Mouse (Mus musculus): ENCODE data around the gene Cfap299. TPM values are rescaled to one million over a fixed set of nuclear protein-coding genes. Genes with fewer than 3 reads are reported as not detected.

Cfap299 gene
- polyA plus RNA-seq, 1 experiment from 2014 or later, result 0.35 TPM

DNA sequence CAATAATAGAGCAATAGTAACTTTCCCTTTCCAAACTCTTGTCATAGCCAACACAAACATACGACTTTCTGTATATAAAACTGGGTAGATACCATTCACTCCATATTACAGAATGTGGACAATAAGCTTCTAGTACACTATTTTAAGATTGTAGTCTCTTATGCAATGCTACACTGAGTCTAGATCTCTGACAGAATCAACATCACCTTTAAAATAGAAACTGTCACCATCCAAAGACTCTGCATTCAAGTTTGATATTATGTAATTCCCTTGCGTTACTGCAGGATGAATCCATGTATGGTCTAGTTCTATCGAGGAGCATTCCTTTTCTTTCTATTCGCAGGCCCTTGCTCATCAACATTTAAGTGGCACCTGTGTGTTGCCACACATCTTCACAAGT, 477.4 kb downstream of the Cfap299 start:
- Histone ChIP-seq H3K4me1 (ENCODE audit: control insufficient read depth, insufficient read depth, low read length) (no peaks in the 10 kb centered on the region), H3K4me3 (ENCODE audit: low read depth, low read length) (no peak overlapping the region), H3K9me3 (ENCODE audit: control insufficient read depth, low read length) (no peaks in the 10 kb centered on the region), H3K27me3 (ENCODE audit: control insufficient read depth, insufficient read depth, low read length) (no peaks in the 10 kb centered on the region), H3K4me2 (ENCODE audit: low read depth, severe bottlenecking) (no peak overlapping the region), H3K36me3 (ENCODE audit: control insufficient read depth, insufficient read depth, low read length) (no peaks in the 10 kb centered on the region), H3K27ac (replicated peaks; ENCODE audit: low read depth, low read length) (no peak overlapping the region), H3K9ac (ENCODE audit: low read length) (no peak overlapping the region)
- DNase-seq (ENCODE audit: low spot score) (no peak), ATAC-seq (ENCODE audit: insufficient number of reproducible peaks, low FRiP score, low TSS enrichment, low read depth) (no peak)
- WGBS, result 93% methylated on average over 4 of the region's 4 CpGs

DNA sequence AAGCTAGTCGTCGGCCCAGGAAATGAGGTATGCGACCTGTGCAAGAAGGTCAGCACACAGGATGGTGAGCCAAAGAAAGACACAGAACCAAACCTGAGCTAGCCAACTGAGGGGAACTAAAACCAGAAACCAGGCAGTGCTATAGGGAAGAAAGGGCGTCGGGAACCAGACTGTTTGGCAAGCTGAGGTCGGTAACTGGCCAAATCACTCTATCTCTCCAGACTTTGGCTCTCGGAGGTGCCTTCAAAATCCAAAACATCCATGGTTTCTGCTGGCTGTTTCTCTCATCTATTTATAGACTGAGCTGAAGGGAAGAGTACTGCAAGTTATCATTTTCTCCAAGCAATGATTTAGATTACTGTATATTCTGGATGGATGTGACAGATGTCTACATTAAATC, 477.9 kb downstream of the Cfap299 start:
- H3K4me1 ChIP-seq (ENCODE audit: control insufficient read depth, insufficient read depth, low read length), result no peaks in the 10 kb centered on the region
- WGBS, result 79% methylated on average over 7 of the region's 7 CpGs
- DNase-seq (ENCODE audit: low spot score), result no peak
- no peak for ATAC-seq (ENCODE audit: insufficient number of reproducible peaks, low FRiP score, low TSS enrichment, low read depth)
- no peak overlapping the region for H3K9ac ChIP-seq (ENCODE audit: low read length)
- no peak overlapping the region for H3K27ac ChIP-seq (replicated peaks; ENCODE audit: low read depth, low read length)
- H3K9me3 ChIP-seq (ENCODE audit: control insufficient read depth, low read length), result no peaks in the 10 kb centered on the region
- H3K4me3 ChIP-seq (ENCODE audit: low read depth, low read length), result no peak overlapping the region
- no peaks in the 10 kb centered on the region for H3K27me3 ChIP-seq (ENCODE audit: control insufficient read depth, insufficient read depth, low read length)
- H3K4me2 ChIP-seq (ENCODE audit: low read depth, severe bottlenecking), result no peak overlapping the region
- no peaks in the 10 kb centered on the region for H3K36me3 ChIP-seq (ENCODE audit: control insufficient read depth, insufficient read depth, low read length)

DNA sequence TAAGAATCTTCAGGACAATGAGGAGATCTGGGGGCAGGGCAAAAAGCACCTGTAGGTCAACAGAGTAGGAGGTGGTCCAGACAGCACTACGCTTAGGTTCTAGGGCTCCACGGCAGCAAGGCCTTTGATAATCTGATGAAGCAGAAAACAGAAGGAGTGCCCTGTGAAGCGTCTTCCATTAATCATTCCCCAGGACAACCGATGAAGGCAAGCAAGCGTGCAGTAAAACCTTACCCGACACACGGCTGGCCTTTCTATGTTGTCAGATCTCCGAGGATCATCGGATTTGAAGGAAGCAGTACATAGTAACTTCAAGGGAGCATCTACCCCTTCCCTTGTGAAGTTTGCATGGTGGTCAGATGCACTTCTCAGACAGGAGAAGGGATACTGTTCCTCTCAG, 478.8 kb downstream of the Cfap299 start:
- Histone ChIP-seq H3K4me2 (ENCODE audit: low read depth, severe bottlenecking) (no peak overlapping the region), H3K9ac (ENCODE audit: low read length) (no peak overlapping the region), H3K9me3 (ENCODE audit: control insufficient read depth, low read length) (no peaks in the 10 kb centered on the region), H3K27ac (replicated peaks; ENCODE audit: low read depth, low read length) (no peak overlapping the region), H3K4me3 (ENCODE audit: low read depth, low read length) (no peak overlapping the region), H3K36me3 (ENCODE audit: control insufficient read depth, insufficient read depth, low read length) (no peaks in the 10 kb centered on the region), H3K4me1 (ENCODE audit: control insufficient read depth, insufficient read depth, low read length) (no peaks in the 10 kb centered on the region), H3K27me3 (ENCODE audit: control insufficient read depth, insufficient read depth, low read length) (no peaks in the 10 kb centered on the region)
- DNase-seq (ENCODE audit: low spot score) (no peak), ATAC-seq (ENCODE audit: insufficient number of reproducible peaks, low FRiP score, low TSS enrichment, low read depth) (no peak)
- 45% methylated on average over 9 of the region's 9 CpGs for WGBS

DNA sequence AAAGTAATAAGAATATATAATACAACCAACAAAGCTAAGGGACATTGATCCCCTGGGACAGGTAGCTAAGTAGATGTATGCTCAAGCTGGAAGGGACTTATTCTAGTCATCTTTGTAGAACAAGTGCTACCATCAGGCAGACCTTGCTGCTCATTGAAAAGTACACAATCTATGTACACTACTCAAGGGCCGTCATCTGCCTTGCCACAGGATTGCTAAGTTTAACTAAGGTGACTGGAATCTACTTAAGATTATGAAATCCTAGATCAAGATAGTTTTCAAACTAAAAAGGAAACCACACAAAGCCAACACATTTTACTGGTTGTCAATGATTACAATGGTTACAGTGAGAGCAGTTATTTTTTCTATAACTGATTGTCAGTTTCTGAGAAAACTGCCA, 483.3 kb downstream of the Cfap299 start:
- no peaks in the 10 kb centered on the region for H3K27me3 ChIP-seq (ENCODE audit: control insufficient read depth, insufficient read depth, low read length)

DNA sequence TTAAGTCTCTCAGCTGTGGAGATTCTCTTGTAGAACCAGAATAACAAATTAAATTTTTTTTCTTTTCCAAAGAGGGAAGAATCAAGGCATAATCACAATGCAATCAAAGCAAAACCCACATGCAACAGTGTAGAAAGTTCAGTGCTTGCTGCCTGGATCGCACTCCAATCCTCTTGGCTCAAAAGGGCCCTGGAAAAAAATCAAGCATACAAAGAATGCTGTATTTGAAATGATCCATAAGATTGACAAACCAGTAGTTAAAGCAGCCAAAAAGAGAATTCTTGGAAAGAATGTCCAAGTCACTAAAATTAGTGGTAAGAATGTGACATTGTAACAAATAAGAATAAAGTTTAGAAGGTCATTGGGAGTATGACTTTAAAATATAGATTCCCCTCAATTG, 486.2 kb downstream of the Cfap299 start:
- H3K4me3 ChIP-seq (ENCODE audit: low read depth, low read length), result no peak overlapping the region
- 86% methylated on average over 1 of the region's 1 CpGs for WGBS
- H3K9ac ChIP-seq (ENCODE audit: low read length), result no peak overlapping the region
- H3K27me3 ChIP-seq (ENCODE audit: control insufficient read depth, insufficient read depth, low read length), result no peaks in the 10 kb centered on the region
- H3K4me1 ChIP-seq (ENCODE audit: control insufficient read depth, insufficient read depth, low read length), result no peaks in the 10 kb centered on the region
- no peaks in the 10 kb centered on the region for H3K9me3 ChIP-seq (ENCODE audit: control insufficient read depth, low read length)
- H3K36me3 ChIP-seq (ENCODE audit: control insufficient read depth, insufficient read depth, low read length), result no peaks in the 10 kb centered on the region
- H3K4me2 ChIP-seq (ENCODE audit: low read depth, severe bottlenecking), result no peak overlapping the region
- no peak for ATAC-seq (ENCODE audit: insufficient number of reproducible peaks, low FRiP score, low TSS enrichment, low read depth)
- DNase-seq (ENCODE audit: low spot score), result no peak
- no peak overlapping the region for H3K27ac ChIP-seq (replicated peaks; ENCODE audit: low read depth, low read length)

More for the DNA sequence above, 483.3 kb downstream of the Cfap299 start:
- H3K27ac ChIP-seq (replicated peaks; ENCODE audit: low read depth, low read length), result no peak overlapping the region
- WGBS, result 84% methylated on average over 1 of the region's 1 CpGs
- H3K36me3 ChIP-seq (ENCODE audit: control insufficient read depth, insufficient read depth, low read length), result no peaks in the 10 kb centered on the region
- no peaks in the 10 kb centered on the region for H3K4me1 ChIP-seq (ENCODE audit: control insufficient read depth, insufficient read depth, low read length)
- no peak overlapping the region for H3K4me2 ChIP-seq (ENCODE audit: low read depth, severe bottlenecking)
- DNase-seq (ENCODE audit: low spot score) (no peak), ATAC-seq (ENCODE audit: insufficient number of reproducible peaks, low FRiP score, low TSS enrichment, low read depth) (no peak)
- no peak overlapping the region for H3K9ac ChIP-seq (ENCODE audit: low read length)
- H3K4me3 ChIP-seq (ENCODE audit: low read depth, low read length), result no peak overlapping the region
- H3K9me3 ChIP-seq (ENCODE audit: control insufficient read depth, low read length), result no peaks in the 10 kb centered on the region

DNA sequence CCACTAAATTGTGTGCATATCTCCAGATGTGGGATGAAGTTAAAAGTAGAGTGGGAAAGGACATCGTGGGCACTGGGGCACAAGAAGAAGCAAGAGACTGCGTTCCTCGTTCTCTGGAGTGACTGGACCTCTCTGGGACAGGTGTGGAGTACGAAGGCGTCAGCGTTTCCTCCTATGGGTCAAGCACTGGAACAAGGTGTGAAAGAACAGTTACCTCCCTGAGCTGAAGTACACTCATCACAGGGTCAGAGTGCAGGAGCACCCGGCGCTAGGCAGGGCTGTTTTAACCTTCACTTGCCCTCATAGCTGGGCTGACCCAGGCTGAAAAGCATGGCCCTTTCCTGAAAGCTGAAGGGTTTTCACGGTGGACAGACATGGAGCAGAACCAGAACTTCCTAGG, 504.7 kb downstream of the Cfap299 start:
- H3K4me1 ChIP-seq (ENCODE audit: control insufficient read depth, insufficient read depth, low read length), result no peaks in the 10 kb centered on the region
- H3K27me3 ChIP-seq (ENCODE audit: control insufficient read depth, insufficient read depth, low read length), result no peaks in the 10 kb centered on the region

DNA sequence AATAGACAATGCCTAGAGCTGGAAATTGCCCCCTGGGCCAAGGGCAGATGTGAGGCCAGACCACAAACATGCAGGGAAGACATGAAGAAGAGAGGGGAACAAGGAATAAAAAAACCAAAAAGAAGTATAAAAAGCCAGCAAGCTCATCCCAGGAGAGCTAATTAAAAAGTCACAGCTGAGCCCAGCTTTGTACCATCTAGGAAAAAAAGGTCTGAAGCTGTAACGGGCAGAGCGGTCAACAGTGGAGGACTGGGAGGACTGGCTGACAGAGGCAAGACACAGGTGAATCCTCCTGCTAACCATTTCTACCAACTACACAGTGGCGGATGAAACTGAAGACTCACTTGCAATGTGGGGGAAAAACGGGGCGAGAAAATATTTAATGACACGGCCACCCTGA, 505.2 kb downstream of the Cfap299 start:
- ATAC-seq (ENCODE audit: insufficient number of reproducible peaks, low FRiP score, low TSS enrichment, low read depth), result no peak
- H3K9me3 ChIP-seq (ENCODE audit: control insufficient read depth, low read length), result no peaks in the 10 kb centered on the region
- H3K4me3 ChIP-seq (ENCODE audit: low read depth, low read length), result no peak overlapping the region
- no peaks in the 10 kb centered on the region for H3K36me3 ChIP-seq (ENCODE audit: control insufficient read depth, insufficient read depth, low read length)
- H3K27me3 ChIP-seq (ENCODE audit: control insufficient read depth, insufficient read depth, low read length), result no peaks in the 10 kb centered on the region
- H3K4me2 ChIP-seq (ENCODE audit: low read depth, severe bottlenecking), result no peak overlapping the region
- no peak overlapping the region for H3K27ac ChIP-seq (replicated peaks; ENCODE audit: low read depth, low read length)
- no peak for DNase-seq (ENCODE audit: low spot score)
- H3K9ac ChIP-seq (ENCODE audit: low read length), result no peak overlapping the region
- 90% methylated on average over 6 of the region's 6 CpGs for WGBS
- no peaks in the 10 kb centered on the region for H3K4me1 ChIP-seq (ENCODE audit: control insufficient read depth, insufficient read depth, low read length)

More for the DNA sequence above, 504.7 kb downstream of the Cfap299 start:
- H3K9ac ChIP-seq (ENCODE audit: low read length), result no peak overlapping the region
- H3K27ac ChIP-seq (replicated peaks; ENCODE audit: low read depth, low read length), result no peak overlapping the region
- no peak overlapping the region for H3K4me3 ChIP-seq (ENCODE audit: low read depth, low read length)
- H3K36me3 ChIP-seq (ENCODE audit: control insufficient read depth, insufficient read depth, low read length), result no peaks in the 10 kb centered on the region
- H3K9me3 ChIP-seq (ENCODE audit: control insufficient read depth, low read length), result no peaks in the 10 kb centered on the region
- 84% methylated on average over 9 of the region's 9 CpGs for WGBS
- no peak for ATAC-seq (ENCODE audit: insufficient number of reproducible peaks, low FRiP score, low TSS enrichment, low read depth)
- no peak overlapping the region for H3K4me2 ChIP-seq (ENCODE audit: low read depth, severe bottlenecking)
- DNase-seq (ENCODE audit: low spot score), result no peak

DNA sequence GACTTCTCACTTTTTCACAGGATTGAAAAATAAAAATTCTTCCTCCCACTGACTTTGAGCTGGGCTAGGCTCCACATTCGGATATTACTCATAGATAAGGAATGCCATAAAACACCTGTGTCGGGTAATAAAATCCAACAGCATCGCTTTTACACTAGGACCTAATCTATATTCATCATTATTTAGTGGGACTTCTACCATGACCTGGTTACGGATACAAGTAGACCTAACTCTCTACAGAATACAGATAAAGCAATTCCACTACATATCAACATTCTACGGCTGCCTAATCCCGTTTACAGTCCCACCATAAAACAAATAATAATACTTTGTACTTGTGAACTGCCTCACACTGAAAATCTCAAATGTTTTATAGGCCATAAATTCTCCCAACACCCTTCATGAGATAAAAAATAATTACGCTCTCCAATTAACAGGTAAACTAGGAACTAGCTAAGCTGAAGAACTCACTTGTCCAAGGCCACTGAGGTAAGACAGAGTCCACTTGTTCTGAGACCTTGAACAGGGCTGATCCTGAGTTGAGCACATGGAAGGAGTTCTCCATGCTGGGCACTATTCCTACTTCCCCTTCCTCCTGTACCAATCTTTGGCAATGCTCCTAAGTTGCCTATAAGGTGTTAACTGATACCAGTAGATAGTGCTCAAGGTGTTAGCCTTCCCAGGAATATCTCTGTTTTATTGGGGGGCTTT, 513.7 kb downstream of the Cfap299 start:
- no peaks in the 10 kb centered on the region for H3K9me3 ChIP-seq (ENCODE audit: control insufficient read depth, low read length)
- ATAC-seq (ENCODE audit: insufficient number of reproducible peaks, low FRiP score, low TSS enrichment, low read depth), result no peak
- WGBS, result 75% methylated on average over 7 of the region's 7 CpGs
- no peaks in the 10 kb centered on the region for H3K27me3 ChIP-seq (ENCODE audit: control insufficient read depth, insufficient read depth, low read length)
- no peak overlapping the region for H3K4me2 ChIP-seq (ENCODE audit: low read depth, severe bottlenecking)
- no peaks in the 10 kb centered on the region for H3K36me3 ChIP-seq (ENCODE audit: control insufficient read depth, insufficient read depth, low read length)
- no peak for DNase-seq (ENCODE audit: low spot score)
- no peak overlapping the region for H3K27ac ChIP-seq (replicated peaks; ENCODE audit: low read depth, low read length)
- no peak overlapping the region for H3K9ac ChIP-seq (ENCODE audit: low read length)
- H3K4me1 ChIP-seq (ENCODE audit: control insufficient read depth, insufficient read depth, low read length), result no peaks in the 10 kb centered on the region
- no peak overlapping the region for H3K4me3 ChIP-seq (ENCODE audit: low read depth, low read length)

DNA sequence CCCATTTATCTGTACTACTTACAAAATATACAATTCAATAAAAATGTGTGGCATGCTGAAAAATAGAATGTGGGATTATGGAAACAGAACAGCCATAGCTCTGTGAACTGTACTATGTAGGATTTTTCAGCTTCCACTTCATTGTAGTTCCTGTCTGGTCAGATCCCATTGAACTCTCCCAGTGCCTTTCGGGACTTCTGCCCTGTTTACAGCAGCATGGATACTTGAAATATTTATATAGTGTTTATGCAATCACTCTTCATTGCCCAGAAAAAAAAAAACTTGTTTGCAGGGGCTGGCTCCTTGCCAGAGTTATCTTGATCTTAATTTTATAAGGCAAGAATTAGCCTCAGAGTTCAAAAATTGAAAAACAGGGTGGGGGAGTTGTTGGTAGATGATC, 515.6 kb downstream of the Cfap299 start:
- H3K27ac ChIP-seq (replicated peaks; ENCODE audit: low read depth, low read length), result no peak overlapping the region
- no peak for DNase-seq (ENCODE audit: low spot score)
- H3K9ac ChIP-seq (ENCODE audit: low read length), result no peak overlapping the region
- no peak overlapping the region for H3K4me2 ChIP-seq (ENCODE audit: low read depth, severe bottlenecking)
- WGBS, result 86% methylated on average over 1 of the region's 1 CpGs
- no peaks in the 10 kb centered on the region for H3K27me3 ChIP-seq (ENCODE audit: control insufficient read depth, insufficient read depth, low read length)
- no peak overlapping the region for H3K4me3 ChIP-seq (ENCODE audit: low read depth, low read length)
- no peaks in the 10 kb centered on the region for H3K4me1 ChIP-seq (ENCODE audit: control insufficient read depth, insufficient read depth, low read length)
- H3K9me3 ChIP-seq (ENCODE audit: control insufficient read depth, low read length), result no peaks in the 10 kb centered on the region
- no peaks in the 10 kb centered on the region for H3K36me3 ChIP-seq (ENCODE audit: control insufficient read depth, insufficient read depth, low read length)
- ATAC-seq (ENCODE audit: insufficient number of reproducible peaks, low FRiP score, low TSS enrichment, low read depth), result no peak

All from limb, embryonic 11.5 days (tissue).